Mouse (Mus musculus) olfactory bulb, adult 2 months (tissue): ENCODE data around the gene Hoxc6.

Source experiments
- CTCF ChIP-seq: fragments of 200-500 bp; IDR thresholded peaks from 2 replicates; pipeline ENCODE4 v1.5.1; 2012; ENCODE audit warnings: low read depth, mild to moderate bottlenecking, low read length, moderate library complexity; ENCODE audit not compliant: insufficient read depth
- POLR2A ChIP-seq: fragments of 200-500 bp; IDR thresholded peaks from 2 replicates; pipeline ENCODE4 v1.6.1; 2012; ENCODE audit warnings: mild to moderate bottlenecking, low read depth, low read length, moderate library complexity; ENCODE audit not compliant: insufficient read depth

GRCm38 (mm10) chr15:103058715-103059114 lies 60.7 kb downstream of the Hoxc6 start:
- TF ChIP-seq POLR2A (no peak), CTCF (no peak)
